Mouse (Mus musculus) embryonic facial prominence, embryonic 10.5 days (tissue): ENCODE data around the gene Shisa6. TPM values are rescaled to one million over a fixed set of nuclear protein-coding genes. Genes with fewer than 3 reads are reported as not detected.
"Not testable (repeated sequence)": the region's sequence is repeated elsewhere in the genome, so short reads cannot be mapped to it uniquely, and the experiment has no call there.

Source experiments
- DNase-seq: peaks from one replicate; pipeline ENCODE4 v3.0.0-alpha.2; 2017; ENCODE audit warnings: low spot score
- H3K27ac ChIP-seq: fragments of 300-500 bp; sonication (generic); replicated peaks from 2 replicates; pipeline ENCODE4 v1.5.1; 2016; ENCODE audit warnings: mild to moderate bottlenecking
- H3K27me3 ChIP-seq: fragments of 300-500 bp; sonication (generic); replicated peaks from 2 replicates; pipeline ENCODE4 v1.6.1; 2016; ENCODE audit warnings: low read depth, mild to moderate bottlenecking; ENCODE audit not compliant: poor library complexity, severe bottlenecking
- H3K36me3 ChIP-seq: fragments of 300-500 bp; sonication (generic); replicated peaks from 2 replicates; pipeline ENCODE4 v1.6.1; 2016; ENCODE audit warnings: mild to moderate bottlenecking, moderate library complexity
- H3K4me1 ChIP-seq: fragments of 300-500 bp; sonication (generic); 2 replicates; pipeline ENCODE4 v1.6.1; 2016
- H3K4me3 ChIP-seq: fragments of 300-500 bp; sonication (generic); 2 replicates; pipeline ENCODE4 v1.5.1; 2016; ENCODE audit warnings: mild to moderate bottlenecking, moderate library complexity
- H3K9me3 ChIP-seq: fragments of 300-500 bp; sonication (generic); 2 replicates; pipeline ENCODE4 v1.6.1; 2016; ENCODE audit warnings: mild to moderate bottlenecking
- WGBS: fragments of 180-500 bp; shearing (Covaris S2); methylation state at CpG from one replicate; pipeline ENCODE4 v1.1.7; 2016; 5-methylcytosine and 5-hydroxymethylcytosine counted together
- polyA plus RNA-seq: library from polyadenylated mRNA; unstranded; fragments of >200 nt; fragmentation: Nextera tagmentation; extraction: Ambion mirVana; gene quantifications from 2 replicates; pipeline ENCODE4 v1.2.1, GENCODE M21; 2016

Shisa6 gene
- polyA plus RNA-seq, 1 experiment from 2014 or later, result 0.22 TPM

DNA sequence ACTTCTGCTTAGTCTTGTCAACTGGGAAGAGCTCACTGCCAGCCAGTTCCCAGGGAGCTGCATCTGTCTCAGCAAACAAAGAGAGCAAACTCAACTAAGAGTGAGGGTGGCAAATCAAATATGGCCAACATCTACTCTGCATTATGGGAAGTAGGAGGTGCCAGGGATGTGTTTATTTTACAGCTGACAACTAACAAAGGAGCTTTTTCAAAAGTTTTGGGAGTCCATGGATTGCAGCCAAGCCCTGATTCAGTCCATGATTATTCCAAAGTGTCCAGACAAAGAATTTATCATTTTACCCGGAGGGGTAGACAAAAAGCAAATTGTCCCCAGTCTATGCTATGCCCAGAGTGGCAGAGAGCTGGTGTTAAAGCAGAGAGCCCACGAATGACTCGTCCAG lies 107.5 kb downstream of the Shisa6 start:
- H3K27me3 ChIP-seq, result no peaks in the 10 kb centered on the region
- no peak overlapping the region for H3K4me3 ChIP-seq
- H3K4me1 ChIP-seq, result peaks cover 8% of the 10 kb centered on the region
- DNase-seq, result no peak
- WGBS, result 83% methylated on average over 3 of the region's 3 CpGs
- H3K9me3 ChIP-seq, result peaks cover 4% of the 10 kb centered on the region; the same call in 1 of the 2 replicates
- H3K36me3 ChIP-seq, result no peaks in the 10 kb centered on the region
- H3K27ac ChIP-seq, result no peak overlapping the region

DNA sequence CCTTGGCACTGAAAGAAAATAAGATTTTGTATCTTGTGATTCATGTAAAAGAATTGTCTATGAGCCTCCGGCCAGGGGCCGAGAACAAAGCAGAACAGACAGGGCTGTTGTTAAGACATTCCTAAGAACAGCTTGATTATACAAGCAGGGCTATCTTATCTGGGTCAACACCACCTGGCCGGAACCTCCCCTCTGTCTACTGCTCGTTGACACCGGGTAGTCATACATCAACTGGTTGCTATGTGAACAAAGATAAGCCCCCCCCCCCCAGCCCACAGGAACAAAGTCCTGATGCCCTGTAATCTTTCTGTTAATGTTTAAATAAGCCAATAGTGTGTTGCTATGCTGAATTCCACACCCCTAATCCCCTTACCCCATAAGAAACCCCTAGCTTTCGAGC lies 117.0 kb downstream of the Shisa6 start:
- 89% methylated on average over 6 of the region's 6 CpGs for WGBS
- not testable (repeated sequence) for H3K27ac ChIP-seq, H3K36me3 ChIP-seq

DNA sequence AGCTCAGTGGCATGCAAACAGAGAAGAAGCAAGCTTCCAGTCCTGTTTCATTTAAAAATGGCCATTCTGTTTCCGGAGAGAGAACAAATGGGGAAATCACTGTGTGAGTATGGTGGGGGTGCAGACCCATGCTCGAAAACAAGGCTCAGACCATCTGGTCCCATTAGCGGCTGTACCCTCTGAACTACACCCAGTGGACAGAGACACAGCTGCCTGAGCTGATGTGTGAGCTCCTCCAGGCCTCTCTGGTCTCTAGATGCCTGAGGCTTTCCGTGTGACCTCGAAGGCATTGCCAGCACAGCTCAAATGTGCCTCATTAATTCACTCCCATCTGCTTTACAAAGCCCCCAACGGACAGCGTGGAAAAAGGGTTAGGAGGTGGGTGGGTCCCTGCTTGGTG lies 125.7 kb downstream of the Shisa6 start:
- H3K27ac ChIP-seq, result no peak overlapping the region
- no peak for DNase-seq
- 66% methylated on average over 7 of the region's 7 CpGs for WGBS
- H3K4me3 ChIP-seq, result no peak overlapping the region
- H3K9me3 ChIP-seq, result no peaks in the 10 kb centered on the region
- H3K4me1 ChIP-seq, result no peaks in the 10 kb centered on the region
- H3K27me3 ChIP-seq, result no peaks in the 10 kb centered on the region
- no peaks in the 10 kb centered on the region for H3K36me3 ChIP-seq

More for the DNA sequence above, 117.0 kb downstream of the Shisa6 start:
- not testable (repeated sequence) for H3K4me3 ChIP-seq, H3K27me3 ChIP-seq, DNase-seq, H3K9me3 ChIP-seq, H3K4me1 ChIP-seq

DNA sequence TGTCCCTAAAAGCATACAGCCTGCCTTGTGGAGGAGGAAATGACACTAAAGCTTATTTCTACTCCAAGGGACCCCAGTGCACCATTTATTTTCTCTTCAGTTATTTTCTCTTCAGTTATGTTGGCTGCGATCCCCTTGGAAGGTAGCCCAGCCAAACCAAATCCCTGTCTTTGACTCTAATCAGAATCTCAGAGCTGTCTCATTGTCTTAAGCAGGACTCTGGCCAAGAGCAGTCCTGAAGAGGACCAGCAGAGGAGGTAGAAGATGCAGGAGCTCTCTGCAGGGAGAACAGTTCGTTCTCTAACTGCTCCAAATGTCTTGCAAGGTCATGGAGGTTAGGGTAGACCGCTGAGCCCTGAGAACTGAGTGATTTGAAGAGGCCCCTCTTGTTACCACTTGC lies 138.2 kb downstream of the Shisa6 start:
- no peaks in the 10 kb centered on the region for H3K4me1 ChIP-seq
- WGBS, result 79% methylated on average over 3 of the region's 3 CpGs

DNA sequence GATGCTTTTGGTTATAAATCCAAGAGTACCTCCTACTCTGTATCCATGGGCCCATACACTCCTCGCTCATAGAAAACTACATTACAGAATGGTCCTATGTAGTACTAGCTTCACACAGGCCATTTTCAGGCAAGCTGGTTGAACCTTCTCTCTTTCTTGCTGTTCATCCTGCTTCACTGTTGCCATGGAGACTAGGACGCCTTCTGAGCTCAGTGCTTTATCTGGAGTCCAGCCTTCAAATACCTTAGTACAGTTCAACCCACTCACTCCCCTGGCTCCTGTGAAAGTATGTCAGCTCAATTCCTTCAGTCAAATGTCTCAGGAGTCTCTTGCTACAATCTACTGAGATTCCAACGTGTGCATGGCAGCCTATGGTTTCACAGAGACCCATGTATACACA lies 154.0 kb downstream of the Shisa6 start:
- no peaks in the 10 kb centered on the region for H3K36me3 ChIP-seq
- no peak overlapping the region for H3K4me3 ChIP-seq
- H3K4me1 ChIP-seq, result peaks cover 8% of the 10 kb centered on the region
- WGBS, result 77% methylated on average over 3 of the region's 3 CpGs
- no peaks in the 10 kb centered on the region for H3K27me3 ChIP-seq
- no peak overlapping the region for H3K27ac ChIP-seq
- no peak for DNase-seq
- H3K9me3 ChIP-seq, result no peaks in the 10 kb centered on the region

More for the DNA sequence above, 138.2 kb downstream of the Shisa6 start:
- Histone ChIP-seq H3K27ac (no peak overlapping the region), H3K36me3 (no peaks in the 10 kb centered on the region), H3K9me3 (no peaks in the 10 kb centered on the region), H3K27me3 (no peaks in the 10 kb centered on the region), H3K4me3 (no peak overlapping the region)
- no peak for DNase-seq

DNA sequence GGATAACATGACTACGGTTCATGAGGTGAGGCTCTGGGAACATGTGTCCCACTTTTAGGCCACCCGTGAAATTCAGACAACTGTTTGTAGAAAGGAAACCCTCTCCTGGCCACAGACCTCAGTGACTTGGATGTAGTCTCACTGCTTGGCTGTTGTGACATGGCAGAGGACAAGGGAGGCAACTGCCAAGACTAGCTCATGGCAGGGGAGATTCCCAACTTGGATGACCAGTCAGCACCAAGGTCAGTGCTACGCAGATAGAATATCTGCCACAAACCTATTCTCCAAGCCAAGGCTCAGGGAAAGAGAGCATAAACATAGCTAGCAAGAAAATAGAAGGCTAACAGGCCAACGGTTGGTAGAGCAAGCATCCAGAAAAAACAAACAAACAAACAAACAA lies 156.0 kb downstream of the Shisa6 start:
- WGBS, result 85% methylated on average over 4 of the region's 4 CpGs
- Histone ChIP-seq H3K27me3 (no peaks in the 10 kb centered on the region), H3K4me3 (no peak overlapping the region), H3K9me3 (no peaks in the 10 kb centered on the region), H3K4me1 (peaks cover 10% of the 10 kb centered on the region), H3K36me3 (no peaks in the 10 kb centered on the region), H3K27ac (no peak overlapping the region)
- DNase-seq, result no peak

DNA sequence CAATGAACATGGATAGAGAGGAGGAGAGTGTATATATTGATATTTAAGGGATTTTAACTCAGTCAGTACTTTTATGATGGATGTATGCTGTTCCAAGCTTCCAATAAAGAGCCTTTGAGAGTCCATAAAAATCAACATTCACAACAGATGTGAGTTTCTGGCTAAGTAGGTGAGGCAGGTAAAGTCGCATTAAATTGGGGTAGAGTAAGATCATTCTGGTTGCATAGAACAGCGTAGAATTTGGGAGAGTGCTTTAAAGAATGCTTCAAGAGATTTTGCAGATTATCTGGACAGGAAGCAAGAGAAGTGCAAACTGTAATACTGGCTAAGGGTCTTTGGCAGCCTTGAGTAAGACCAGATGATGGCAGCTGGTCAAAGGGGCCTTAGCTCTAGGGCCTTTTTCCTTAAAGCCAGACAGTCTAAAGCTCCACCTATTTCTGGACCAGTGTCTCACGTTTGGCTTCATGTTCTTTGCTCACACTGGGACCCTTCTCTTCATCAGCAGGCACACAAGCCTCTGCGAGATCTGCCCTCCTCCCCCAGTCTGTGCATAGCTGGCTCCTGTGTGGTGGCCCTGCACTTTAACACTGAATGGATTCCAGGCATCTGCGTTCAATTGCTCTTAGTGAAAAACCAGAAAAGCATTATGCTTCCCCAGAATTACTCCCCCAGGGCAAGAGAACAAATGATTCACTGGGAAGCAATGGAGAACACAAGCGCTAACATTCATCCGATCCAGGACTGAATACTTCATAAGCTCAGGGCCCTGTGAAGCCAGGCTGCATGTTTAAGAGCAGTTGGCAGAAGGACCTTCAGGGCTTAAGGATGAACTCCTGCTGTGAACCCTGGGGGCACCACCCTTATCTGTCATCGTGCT lies 158.7 kb downstream of the Shisa6 start:
- DNase-seq, result peak; percentile 11
- H3K9me3 ChIP-seq, result no peaks in the 10 kb centered on the region
- peaks cover 10% of the 10 kb centered on the region for H3K4me1 ChIP-seq
- H3K27ac ChIP-seq, result no peak overlapping the region
- 51% methylated on average over 8 of the region's 8 CpGs for WGBS
- H3K27me3 ChIP-seq, result no peaks in the 10 kb centered on the region
- no peak overlapping the region for H3K4me3 ChIP-seq
- H3K36me3 ChIP-seq, result no peaks in the 10 kb centered on the region

DNA sequence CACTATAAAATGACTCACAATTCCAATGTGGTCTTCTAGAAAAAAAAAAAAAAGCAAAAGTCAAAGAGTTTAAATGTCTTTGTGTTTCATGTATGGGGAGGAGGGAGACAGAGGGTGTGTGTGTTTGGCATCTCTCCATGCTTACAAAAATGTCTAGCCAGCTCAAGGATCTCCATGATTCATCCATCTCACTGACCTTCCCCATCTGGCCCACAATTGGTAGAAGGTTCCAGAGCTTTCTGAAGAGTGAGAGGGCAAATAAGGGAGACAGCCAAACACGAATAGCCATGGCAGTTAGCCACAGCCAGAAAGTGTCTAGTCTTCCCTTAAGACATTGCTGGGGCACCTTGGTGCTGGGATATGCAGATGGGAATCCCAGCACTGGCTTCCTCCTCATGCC lies 166.0 kb downstream of the Shisa6 start:
- whole genome bisulfite sequencing, result 79% methylated on average over 1 of the region's 1 CpGs
- Histone ChIP-seq H3K4me1 (no peaks in the 10 kb centered on the region), H3K4me3 (no peak overlapping the region), H3K27ac (no peak overlapping the region), H3K36me3 (no peaks in the 10 kb centered on the region), H3K27me3 (no peaks in the 10 kb centered on the region), H3K9me3 (no peaks in the 10 kb centered on the region)
- no peak for DNase-seq

DNA sequence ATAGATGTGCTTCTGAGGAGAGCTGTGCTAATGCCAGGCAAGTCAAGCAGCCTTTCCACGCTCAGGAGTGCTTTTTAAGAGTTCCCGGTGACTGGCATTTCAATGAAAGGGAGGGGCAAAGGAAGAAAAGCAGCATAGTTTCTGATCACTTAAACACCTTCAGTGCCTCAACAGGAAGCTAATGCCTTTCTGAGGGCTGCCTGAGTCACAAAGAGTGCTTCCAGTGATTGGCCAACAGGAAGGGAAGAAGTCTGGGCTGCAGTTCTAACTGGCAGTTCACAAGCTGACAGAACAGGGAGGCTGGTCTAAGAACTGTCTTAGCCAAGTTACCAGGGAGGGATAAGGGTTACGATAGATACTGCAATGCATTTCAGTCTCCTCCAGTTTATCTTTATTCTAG lies 180.9 kb downstream of the Shisa6 start:
- 70% methylated on average over 3 of the region's 3 CpGs for WGBS
- no peaks in the 10 kb centered on the region for H3K27me3 ChIP-seq
- no peak overlapping the region for H3K4me3 ChIP-seq
- H3K9me3 ChIP-seq, result no peaks in the 10 kb centered on the region
- DNase-seq, result no peak
- no peaks in the 10 kb centered on the region for H3K4me1 ChIP-seq
- H3K36me3 ChIP-seq, result no peaks in the 10 kb centered on the region
- H3K27ac ChIP-seq, result no peak overlapping the region

DNA sequence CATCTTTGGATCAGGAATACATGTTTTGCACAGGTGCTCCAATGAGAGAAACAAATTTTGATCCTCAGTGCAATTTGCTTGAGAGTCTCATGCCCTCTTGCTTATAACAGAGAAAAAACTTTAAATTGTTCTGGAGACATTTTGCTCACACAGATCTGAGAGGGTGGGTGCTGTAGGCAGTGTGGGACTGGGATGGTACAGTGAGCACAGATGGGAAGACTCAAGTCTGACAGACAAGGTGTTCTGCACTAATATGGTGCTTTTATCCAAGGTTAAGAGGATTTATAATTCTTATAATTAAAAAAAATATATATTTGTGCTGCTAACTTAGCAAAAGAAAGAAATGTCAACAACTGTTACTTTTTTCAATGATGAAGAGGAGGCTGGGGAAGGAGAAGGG lies 189.5 kb downstream of the Shisa6 start:
- DNase-seq, result no peak
- no peaks in the 10 kb centered on the region for H3K27me3 ChIP-seq
- H3K4me3 ChIP-seq, result no peak overlapping the region

DNA sequence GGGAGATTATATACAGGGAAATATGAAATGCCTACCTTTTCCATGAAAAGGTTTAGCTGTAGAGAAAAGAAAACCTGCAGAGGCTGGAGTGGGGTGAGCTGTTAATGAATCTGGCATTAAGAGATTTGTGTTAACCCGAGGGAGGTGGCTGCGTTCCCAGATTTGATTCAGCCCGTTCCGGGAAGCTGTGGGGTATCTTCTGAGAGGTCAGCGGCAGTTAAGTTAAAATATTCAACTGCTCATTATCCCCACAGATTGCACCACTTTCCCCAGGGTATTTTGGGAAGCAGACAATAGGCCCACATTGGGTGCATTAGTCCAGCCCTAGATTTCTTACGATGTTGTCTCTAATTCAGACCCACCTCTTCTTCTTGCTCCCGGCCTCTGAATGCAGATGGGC lies 213.0 kb downstream of the Shisa6 start:
- Histone ChIP-seq H3K27ac (no peak overlapping the region), H3K4me3 (no peak overlapping the region), H3K27me3 (no peaks in the 10 kb centered on the region), H3K4me1 (no peaks in the 10 kb centered on the region), H3K9me3 (no peaks in the 10 kb centered on the region), H3K36me3 (no peaks in the 10 kb centered on the region)
- DNase-seq, result no peak
- 85% methylated on average over 7 of the region's 7 CpGs for WGBS

More for the DNA sequence above, 189.5 kb downstream of the Shisa6 start:
- Histone ChIP-seq H3K27ac (no peak overlapping the region), H3K4me1 (no peaks in the 10 kb centered on the region), H3K9me3 (no peaks in the 10 kb centered on the region; the same call in 1 of the 2 replicates), H3K36me3 (no peaks in the 10 kb centered on the region)

DNA sequence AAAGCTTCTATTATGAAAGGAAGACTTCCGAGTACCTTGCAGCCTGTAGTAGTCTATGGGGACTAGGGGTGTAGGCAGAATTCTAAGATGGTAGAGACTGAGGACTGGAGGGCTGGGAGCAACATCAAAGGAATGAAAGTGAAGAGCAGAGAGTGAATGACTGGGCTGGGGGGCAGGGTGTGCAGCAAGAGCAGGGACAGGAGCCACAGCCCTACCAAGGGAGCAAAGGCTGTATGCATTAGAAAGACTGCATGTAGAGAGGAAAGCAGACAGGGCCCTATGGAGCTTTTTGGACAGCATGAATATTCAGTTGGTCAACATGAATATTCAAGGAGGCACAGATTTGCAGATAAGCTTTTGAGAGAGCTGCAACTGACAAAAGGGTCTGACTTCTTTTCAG lies 221.4 kb downstream of the Shisa6 start:
- Histone ChIP-seq H3K9me3 (no peaks in the 10 kb centered on the region), H3K4me1 (no peaks in the 10 kb centered on the region), H3K4me3 (no peak overlapping the region), H3K27me3 (no peaks in the 10 kb centered on the region), H3K27ac (no peak overlapping the region), H3K36me3 (no peaks in the 10 kb centered on the region)
- DNase-seq, result no peak
- WGBS, result 66% methylated on average over 1 of the region's 1 CpGs

DNA sequence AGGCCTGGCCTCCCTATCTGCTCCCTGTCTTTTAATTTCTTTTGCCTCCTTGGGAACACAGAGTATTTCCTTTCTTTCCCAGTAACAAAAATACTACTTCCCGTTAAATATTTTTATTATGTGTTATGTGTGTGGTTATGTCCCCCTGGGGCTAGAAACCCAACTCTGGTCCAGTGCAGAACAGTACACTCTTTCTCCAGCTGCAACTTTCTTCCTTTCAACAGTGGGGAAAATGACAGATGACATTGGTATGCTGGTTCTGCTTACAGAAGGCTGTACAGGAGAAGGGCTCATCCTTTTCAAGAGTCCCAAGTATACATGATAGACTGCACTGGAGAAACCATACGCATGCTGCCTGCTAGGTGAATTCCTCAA lies 251.1 kb downstream of the Shisa6 start:
- Histone ChIP-seq H3K36me3 (no peaks in the 10 kb centered on the region), H3K27me3 (no peaks in the 10 kb centered on the region), H3K9me3 (no peaks in the 10 kb centered on the region), H3K4me1 (no peaks in the 10 kb centered on the region), H3K4me3 (no peak overlapping the region), H3K27ac (no peak overlapping the region)
- WGBS, result 84% methylated on average over 2 of the region's 2 CpGs
- DNase-seq, result no peak
